Mouse (Mus musculus): Measurements from ENCODE around the gene 1700001K19Rik. TPM values are rescaled to one million over a fixed set of nuclear protein-coding genes. Genes with fewer than 3 reads are reported as not detected.

1700001K19Rik gene
- polyA plus RNA-seq (2014; fragmentation: Illumina TruSeq; extraction: RNeasy Lipid Tissue Mini Kit (QIAGEN cat#74804); ENCODE audit: low read depth, low replicate concordance) = not detected

DNA sequence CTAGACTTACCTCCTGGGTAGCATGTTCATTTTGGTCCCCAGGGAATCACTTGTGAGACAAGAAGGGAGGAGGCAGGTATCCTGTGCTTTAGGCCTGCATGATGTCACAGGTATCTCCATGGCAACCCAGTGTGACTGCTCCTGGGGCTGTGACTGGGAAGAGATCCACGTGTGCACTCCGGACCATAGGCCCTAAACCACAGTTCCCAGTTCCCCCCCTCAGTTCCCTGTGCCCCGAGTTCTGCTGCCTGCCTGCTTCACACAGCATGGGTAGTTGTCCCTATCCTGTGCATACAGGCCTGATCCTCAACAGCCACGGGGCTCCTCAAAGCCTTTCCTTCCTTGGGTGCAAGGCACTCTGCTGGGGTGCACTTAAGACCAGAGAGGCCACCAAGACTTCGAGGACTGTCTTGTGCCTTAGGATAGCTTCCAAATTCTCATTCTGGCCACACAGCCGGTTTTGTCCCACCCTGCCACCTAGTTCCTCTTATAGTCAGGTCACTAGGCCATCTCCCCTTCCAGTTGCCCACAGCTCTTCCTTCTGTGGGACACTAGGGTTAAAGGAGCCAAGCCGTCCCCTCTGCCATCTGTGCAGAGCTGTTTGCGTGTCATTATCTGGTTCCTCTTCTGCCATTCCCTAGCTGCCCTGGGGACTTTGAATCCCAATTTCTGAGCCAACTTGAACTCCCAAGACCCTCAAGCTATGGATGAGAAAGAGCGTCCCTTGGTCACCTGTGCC lies at the start of gene 1700001K19Rik:
TSS of gene 1700001K19Rik (minus strand) at position 59 of the 739 bp plus-strand sequence.

DNA sequence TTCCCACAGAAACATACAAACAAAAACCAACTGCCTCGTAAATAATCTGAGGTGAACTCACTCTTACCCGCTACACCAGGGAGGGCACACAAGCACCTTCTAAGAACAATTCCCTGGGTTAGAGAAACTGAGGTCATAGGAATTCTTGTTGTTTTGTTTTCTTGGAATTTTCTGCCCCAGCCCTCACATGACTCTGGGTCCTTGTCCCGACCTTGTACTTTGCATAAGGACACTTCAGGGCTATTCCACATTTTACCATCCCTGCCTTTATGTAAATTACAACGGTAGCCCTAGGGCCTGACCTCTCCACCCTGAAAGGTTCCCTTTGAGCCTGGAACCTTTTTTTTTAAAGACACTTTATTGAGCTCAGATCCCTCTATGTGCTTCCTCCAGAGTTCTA lies 20.1 kb upstream of the 1700001K19Rik start, which contains the start of gene Hsp90aa1:
TSS of gene Hsp90aa1 (minus strand) at position 173 of the 400 bp plus-strand sequence.

Other genes starting within 250 kb of the 1700001K19Rik start
- 86.7 TPM for gene Ppp2r5c, start 235.5 kb downstream of the 1700001K19Rik start, polyA plus RNA-seq (2014; fragmentation: Illumina TruSeq; extraction: RNeasy Lipid Tissue Mini Kit (QIAGEN cat#74804); ENCODE audit: low read depth, low replicate concordance)
- 107 TPM for gene Dync1h1, start 81.2 kb downstream of the 1700001K19Rik start, polyA plus RNA-seq (2014; fragmentation: Illumina TruSeq; extraction: RNeasy Lipid Tissue Mini Kit (QIAGEN cat#74804); ENCODE audit: low read depth, low replicate concordance)
- gene Hsp90aa1, start 20.1 kb upstream of the 1700001K19Rik start, polyA plus RNA-seq (2014; fragmentation: Illumina TruSeq; extraction: RNeasy Lipid Tissue Mini Kit (QIAGEN cat#74804); ENCODE audit: low read depth, low replicate concordance) = 170 TPM
- 20.9 TPM for gene Wdr20, start 55.3 kb upstream of the 1700001K19Rik start, polyA plus RNA-seq (2014; fragmentation: Illumina TruSeq; extraction: RNeasy Lipid Tissue Mini Kit (QIAGEN cat#74804); ENCODE audit: low read depth, low replicate concordance)
- 0.68 TPM for gene Mok, start 158.3 kb upstream of the 1700001K19Rik start, polyA plus RNA-seq (2014; fragmentation: Illumina TruSeq; extraction: RNeasy Lipid Tissue Mini Kit (QIAGEN cat#74804); ENCODE audit: low read depth, low replicate concordance)
- gene Zfp839, start 167.6 kb upstream of the 1700001K19Rik start, polyA plus RNA-seq (2014; fragmentation: Illumina TruSeq; extraction: RNeasy Lipid Tissue Mini Kit (QIAGEN cat#74804); ENCODE audit: low read depth, low replicate concordance) = 7.3 TPM
- gene Cinp, start 206.5 kb upstream of the 1700001K19Rik start, polyA plus RNA-seq (2014; fragmentation: Illumina TruSeq; extraction: RNeasy Lipid Tissue Mini Kit (QIAGEN cat#74804); ENCODE audit: low read depth, low replicate concordance) = 29.1 TPM
- 4.5 TPM for gene Tecpr2, start 206.6 kb upstream of the 1700001K19Rik start, polyA plus RNA-seq (2014; fragmentation: Illumina TruSeq; extraction: RNeasy Lipid Tissue Mini Kit (QIAGEN cat#74804); ENCODE audit: low read depth, low replicate concordance)